Mouse (Mus musculus): ENCODE data around the gene Pi4k2a. TPM values are rescaled to one million over a fixed set of nuclear protein-coding genes. Genes with fewer than 3 reads are reported as not detected.

The Pi4k2a gene
- polyA plus RNA-seq, 1 experiment from 2014 or later: 16.1 TPM

DNA sequence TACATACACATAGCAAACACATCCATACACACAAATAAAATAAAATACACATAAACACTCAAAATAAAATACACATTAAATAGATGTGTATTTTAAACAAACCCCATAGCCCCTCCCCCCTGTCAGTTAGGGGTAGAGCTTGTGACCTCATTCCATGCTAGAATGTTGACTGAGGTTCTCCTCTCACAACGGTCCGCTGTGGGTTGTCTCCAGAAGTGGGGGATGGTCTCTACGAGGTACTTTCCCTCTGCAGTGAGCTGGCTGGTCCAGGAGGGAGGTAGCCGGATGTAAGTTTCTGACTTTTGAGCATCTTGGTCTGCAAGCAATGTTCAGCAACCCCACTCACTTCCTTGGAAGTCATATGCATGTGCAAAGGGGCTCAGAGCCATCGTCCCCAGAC lies 73.5 kb downstream of the Pi4k2a start, which contains the start of gene Zfyve27:
Gene Zfyve27, plus strand, starts transcription at position 188 of the 400 bp plus-strand sequence.
- no peak within 1 kb of the TSS for H3K4me2 ChIP-seq (ENCODE audit: low read depth, low read length)
- H3K36me3 ChIP-seq (replicated peaks; ENCODE audit: insufficient read depth, low read length): no peaks in the 10 kb centered on the region
- 42% methylated on average over 5 of the region's 5 CpGs for WGBS (ENCODE audit: insufficient replicate concordance)
- ATAC-seq (no peak), DNase-seq (no peak)
- no peak within 1 kb of the TSS for H3K27ac ChIP-seq (ENCODE audit: low read depth)
- H3K9ac ChIP-seq (replicated peaks): no peak within 1 kb of the TSS
- TF ChIP-seq CTCF (IDR thresholded peaks at IDR 0.05; ENCODE audit: low read depth): no peak
- no peak for TF ChIP-seq EP300 (IDR thresholded peaks at IDR 0.05; ENCODE audit: low read depth)
- no peak within 1 kb of the TSS for H3K4me3 ChIP-seq (ENCODE audit: low read depth, low read length)
- H3K4me1 ChIP-seq (ENCODE audit: insufficient read depth): peaks cover 4% of the 10 kb centered on the region
- no peaks in the 10 kb centered on the region for H3K9me3 ChIP-seq (ENCODE audit: low read length)
- H3K27me3 ChIP-seq (ENCODE audit: insufficient read depth, low read length): 0 out of 2 replicates have a peak, but pooled peaks cover 4% of the 10 kb centered on the region

DNA sequence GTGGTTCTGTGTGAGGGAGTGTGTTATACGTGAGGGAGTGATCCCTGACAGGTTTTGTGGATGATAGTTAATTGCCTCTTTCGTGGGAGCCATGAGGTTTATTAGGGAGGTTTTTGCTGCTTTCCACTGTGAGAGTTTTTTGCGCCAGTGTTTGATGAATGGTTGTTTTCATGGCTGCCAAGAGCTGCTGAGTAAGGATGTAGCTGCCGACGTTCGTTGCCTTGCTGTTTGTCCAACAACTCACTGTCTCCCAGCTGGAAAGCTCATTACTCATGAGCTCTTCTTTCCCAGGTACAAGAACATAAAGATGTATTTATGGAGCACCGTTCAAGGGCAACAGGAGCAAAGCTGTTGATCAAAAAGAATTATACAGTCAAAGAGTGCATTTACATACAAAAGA lies 73.9 kb downstream of the Pi4k2a start:
- Histone ChIP-seq H3K4me3 (ENCODE audit: low read depth, low read length) (no peak overlapping the region), H3K9me3 (ENCODE audit: low read length) (no peaks in the 10 kb centered on the region), H3K36me3 (replicated peaks; ENCODE audit: insufficient read depth, low read length) (no peaks in the 10 kb centered on the region), H3K27me3 (ENCODE audit: insufficient read depth, low read length) (0 out of 2 replicates have a peak, but pooled peaks cover 4% of the 10 kb centered on the region), H3K9ac (replicated peaks) (no peak overlapping the region), H3K4me2 (ENCODE audit: low read depth, low read length) (no peak overlapping the region), H3K27ac (ENCODE audit: low read depth) (no peak overlapping the region), H3K4me1 (ENCODE audit: insufficient read depth) (peaks cover under 1% of the 10 kb centered on the region)
- no peak for TF ChIP-seq EP300 (IDR thresholded peaks at IDR 0.05; ENCODE audit: low read depth)
- no peak for TF ChIP-seq CTCF (IDR thresholded peaks at IDR 0.05; ENCODE audit: low read depth)
- DNase-seq (no peak), ATAC-seq (no peak)
- WGBS (ENCODE audit: insufficient replicate concordance): 53% methylated on average over 7 of the region's 7 CpGs

DNA sequence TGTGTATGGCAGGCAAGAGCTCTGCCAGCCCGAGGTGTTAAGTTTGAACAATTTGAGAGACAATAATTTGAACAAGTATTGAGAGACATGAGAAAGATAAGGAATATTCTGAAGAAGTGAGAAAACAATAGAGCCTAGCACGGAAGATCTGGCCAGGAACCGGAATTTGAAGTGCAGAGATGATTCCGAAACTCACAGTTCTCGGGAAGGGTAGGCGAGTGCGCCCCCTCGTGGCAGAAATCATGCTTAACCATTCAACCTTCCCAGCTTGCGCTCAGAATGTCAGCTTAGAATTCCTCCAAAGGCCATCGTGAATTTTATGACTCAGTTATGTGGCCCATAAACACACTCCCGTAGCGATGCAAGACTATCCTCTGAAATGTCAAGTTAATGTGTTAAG lies 75.9 kb downstream of the Pi4k2a start:
- WGBS (ENCODE audit: insufficient replicate concordance): 2% methylated on average over 12 of the region's 12 CpGs
- DNase-seq (peak; percentile 89), ATAC-seq (no peak)
- Histone ChIP-seq H3K4me2 (ENCODE audit: low read depth, low read length) (peak overlapping the region; percentile 62), H3K27ac (ENCODE audit: low read depth) (no peak overlapping the region), H3K4me1 (ENCODE audit: insufficient read depth) (peaks cover 15% of the 10 kb centered on the region), H3K36me3 (replicated peaks; ENCODE audit: insufficient read depth, low read length) (no peaks in the 10 kb centered on the region), H3K9me3 (ENCODE audit: low read length) (no peaks in the 10 kb centered on the region), H3K27me3 (ENCODE audit: insufficient read depth, low read length) (0 out of 2 replicates have a peak, but pooled peaks cover 4% of the 10 kb centered on the region), H3K4me3 (ENCODE audit: low read depth, low read length) (peak overlapping the region; percentile 20; the same call in 1 of the 2 replicates), H3K9ac (replicated peaks) (0 out of 2 replicates have a peak overlapping the region, but pooled peaks have one; percentile 8)
- peak; percentile 96 for TF ChIP-seq CTCF (IDR thresholded peaks at IDR 0.05; ENCODE audit: low read depth)
- no peak for TF ChIP-seq EP300 (IDR thresholded peaks at IDR 0.05; ENCODE audit: low read depth)

DNA sequence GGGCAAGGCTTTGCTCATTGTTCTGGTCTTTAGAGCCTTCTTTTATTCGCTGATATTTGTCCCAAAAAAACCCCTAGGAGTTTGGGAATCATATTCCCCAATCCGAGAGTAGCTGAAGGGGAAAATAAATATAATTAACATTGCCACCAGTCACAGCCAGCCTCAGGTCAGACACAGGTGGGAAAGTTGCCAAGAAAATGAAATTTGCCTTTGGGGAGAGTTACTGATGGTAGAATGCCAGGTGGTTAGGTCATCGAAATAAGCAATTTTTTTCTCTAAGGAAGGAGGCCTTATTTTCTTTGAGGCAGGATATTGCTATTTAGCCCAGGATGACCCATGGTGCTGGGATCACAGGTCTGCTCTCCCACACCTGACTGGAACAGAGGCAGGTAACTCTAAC lies 76.5 kb downstream of the Pi4k2a start:
- no peak overlapping the region for H3K9ac ChIP-seq (replicated peaks)
- 49% methylated on average over 3 of the region's 3 CpGs for whole genome bisulfite sequencing (ENCODE audit: insufficient replicate concordance)
- peaks cover 21% of the 10 kb centered on the region for H3K4me1 ChIP-seq (ENCODE audit: insufficient read depth)
- no peak overlapping the region for H3K27ac ChIP-seq (ENCODE audit: low read depth)
- H3K36me3 ChIP-seq (replicated peaks; ENCODE audit: insufficient read depth, low read length): no peaks in the 10 kb centered on the region
- no peak for DNase-seq
- no peak overlapping the region for H3K4me2 ChIP-seq (ENCODE audit: low read depth, low read length)
- H3K9me3 ChIP-seq (ENCODE audit: low read length): no peaks in the 10 kb centered on the region
- TF ChIP-seq EP300 (IDR thresholded peaks at IDR 0.05; ENCODE audit: low read depth): no peak
- no peak for TF ChIP-seq CTCF (IDR thresholded peaks at IDR 0.05; ENCODE audit: low read depth)
- no peak for ATAC-seq
- 0 out of 2 replicates have a peak, but pooled peaks cover 4% of the 10 kb centered on the region for H3K27me3 ChIP-seq (ENCODE audit: insufficient read depth, low read length)
- H3K4me3 ChIP-seq (ENCODE audit: low read depth, low read length): no peak overlapping the region

DNA sequence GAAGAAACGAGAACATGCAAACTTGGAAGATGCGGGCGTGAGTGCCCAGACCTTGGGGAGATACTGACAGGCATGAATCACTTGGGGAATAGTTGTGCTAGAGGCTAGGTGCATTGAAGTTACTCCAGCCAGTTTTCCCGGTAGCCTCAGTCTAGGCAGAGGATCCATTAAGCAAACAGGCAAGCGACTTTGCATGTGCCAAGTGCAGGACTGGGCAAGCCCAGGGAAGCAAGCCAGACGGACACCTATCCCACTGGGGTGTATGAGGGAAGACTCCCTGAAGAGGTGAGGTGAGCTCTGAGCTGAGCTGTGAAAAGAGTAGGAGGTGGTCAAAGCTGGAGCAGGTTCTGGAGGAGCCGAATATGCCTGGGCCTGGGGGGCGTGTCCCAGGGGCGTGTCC lies 77.2 kb downstream of the Pi4k2a start:
- Histone ChIP-seq H3K4me3 (ENCODE audit: low read depth, low read length) (no peak overlapping the region), H3K27ac (ENCODE audit: low read depth) (no peak overlapping the region), H3K9ac (replicated peaks) (no peak overlapping the region), H3K36me3 (replicated peaks; ENCODE audit: insufficient read depth, low read length) (no peaks in the 10 kb centered on the region), H3K4me2 (ENCODE audit: low read depth, low read length) (no peak overlapping the region), H3K4me1 (ENCODE audit: insufficient read depth) (peaks cover 23% of the 10 kb centered on the region), H3K9me3 (ENCODE audit: low read length) (no peaks in the 10 kb centered on the region), H3K27me3 (ENCODE audit: insufficient read depth, low read length) (0 out of 2 replicates have a peak, but pooled peaks cover 4% of the 10 kb centered on the region)
- WGBS (ENCODE audit: insufficient replicate concordance): 67% methylated on average over 9 of the region's 9 CpGs
- DNase-seq: peak; percentile 10
- TF ChIP-seq CTCF (IDR thresholded peaks at IDR 0.05; ENCODE audit: low read depth) (no peak), EP300 (IDR thresholded peaks at IDR 0.05; ENCODE audit: low read depth) (no peak)
- ATAC-seq: no peak

DNA sequence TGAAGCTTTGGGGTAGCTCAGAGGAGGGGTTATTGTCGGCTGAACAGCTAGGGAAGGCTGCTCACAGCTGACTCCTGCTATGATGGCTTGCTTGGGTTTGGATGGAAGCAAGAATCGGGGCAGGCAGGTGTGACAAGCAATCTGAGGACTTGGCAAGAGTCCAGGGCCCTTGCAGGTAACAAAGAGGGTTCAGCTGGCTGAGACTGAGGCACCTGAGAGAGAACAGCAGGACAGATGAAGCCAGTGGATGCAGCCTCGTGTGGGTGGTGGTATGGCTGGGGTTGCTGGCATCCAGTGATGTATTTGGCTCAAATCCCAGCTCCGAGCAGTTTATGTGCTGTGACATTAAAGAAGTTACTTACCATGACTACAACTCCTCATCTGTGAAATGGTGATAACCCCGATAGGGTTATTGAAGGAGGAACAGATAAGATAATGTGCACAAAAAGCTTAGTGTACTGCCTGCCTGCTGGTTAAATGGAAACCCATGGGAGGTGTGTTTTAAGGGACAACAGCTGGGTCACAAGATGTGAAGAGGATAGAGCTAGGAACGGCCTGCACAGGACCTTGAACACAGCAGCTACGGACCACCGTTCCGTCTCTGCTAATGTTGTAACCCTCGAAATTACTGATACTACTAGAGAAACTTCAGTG lies 79.2 kb downstream of the Pi4k2a start:
- H3K27ac ChIP-seq (ENCODE audit: low read depth): no peak overlapping the region
- no peaks in the 10 kb centered on the region for H3K9me3 ChIP-seq (ENCODE audit: low read length)
- H3K36me3 ChIP-seq (replicated peaks; ENCODE audit: insufficient read depth, low read length): no peaks in the 10 kb centered on the region; the same call in 1 of the 2 replicates
- DNase-seq (no peak), ATAC-seq (no peak)
- 52% methylated on average over 10 of the region's 10 CpGs for WGBS (ENCODE audit: insufficient replicate concordance)
- no peak overlapping the region; the same call in 1 of the 2 replicates for H3K4me3 ChIP-seq (ENCODE audit: low read depth, low read length)
- H3K4me1 ChIP-seq (ENCODE audit: insufficient read depth): peaks cover 23% of the 10 kb centered on the region
- H3K9ac ChIP-seq (replicated peaks): no peak overlapping the region; the same call in 1 of the 2 replicates
- 0 out of 2 replicates have a peak, but pooled peaks cover 4% of the 10 kb centered on the region for H3K27me3 ChIP-seq (ENCODE audit: insufficient read depth, low read length)
- peak; percentile 81 for TF ChIP-seq EP300 (IDR thresholded peaks at IDR 0.05; ENCODE audit: low read depth)
- TF ChIP-seq CTCF (IDR thresholded peaks at IDR 0.05; ENCODE audit: low read depth): no peak
- peak overlapping the region; percentile 91 for H3K4me2 ChIP-seq (ENCODE audit: low read depth, low read length)

Measured in liver, postnatal 0 days (tissue).